Comparison of ENCODE assay signal across 29 mouse cellular contexts in the genomic region with DNA sequence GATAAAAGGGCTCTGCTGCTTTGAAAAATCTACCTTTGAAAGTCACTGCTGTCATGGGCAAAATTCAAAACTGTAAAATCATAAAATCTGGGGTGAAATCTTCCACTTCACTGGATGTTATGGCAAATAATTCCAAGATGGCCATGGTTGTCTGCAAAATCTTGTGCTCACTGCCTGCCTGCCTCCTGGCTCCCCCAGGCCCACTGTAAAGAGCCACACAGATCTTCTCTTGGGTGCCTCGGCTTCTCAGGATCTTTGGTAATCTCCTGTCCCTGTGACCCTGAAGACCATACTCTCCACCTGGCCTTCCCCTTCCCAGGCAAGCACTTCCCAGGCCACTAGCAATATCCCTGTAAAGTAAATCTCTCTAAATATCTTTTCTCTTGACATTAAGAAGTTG.
"Had no signal": no experiment of that assay in that cellular context is flagged by ENCODE, and none has a peak within 500 bp of the region (broad histone marks: within the 10 kb centered on the region; RNA-seq: fewer than 3 reads in every experiment).

No protein-coding gene starts in this region.

- H3K36me3 ChIP-seq: heart, embryonic 12.5 days; heart, embryonic 13.5 days; heart, embryonic 15.5 days; hindbrain, embryonic 10.5 days; hindbrain, embryonic 12.5 days; hindbrain, embryonic 13.5 days; hindbrain, embryonic 15.5 days; intestine, embryonic 15.5 days; kidney, embryonic 15.5 days had no signal

- H3K27ac ChIP-seq: heart, embryonic 13.5 days; heart, embryonic 15.5 days; hindbrain, embryonic 10.5 days; hindbrain, embryonic 12.5 days; hindbrain, embryonic 13.5 days; hindbrain, embryonic 14.5 days; hindbrain, embryonic 15.5 days; hindbrain, postnatal 0 days; intestine, embryonic 15.5 days; kidney, embryonic 15.5 days; kidney, postnatal 0 days; layer of hippocampus, adult 2 months; left cerebral cortex, adult 2 months had no signal

- H3K27me3 ChIP-seq: heart, embryonic 12.5 days; heart, embryonic 13.5 days; heart, embryonic 15.5 days; hindbrain, embryonic 12.5 days; hindbrain, embryonic 13.5 days; hindbrain, embryonic 15.5 days; intestine, embryonic 15.5 days; kidney, embryonic 15.5 days had no signal

- H3K4me3 ChIP-seq: heart, embryonic 12.5 days; heart, embryonic 13.5 days; heart, embryonic 15.5 days; hindbrain, embryonic 10.5 days; hindbrain, embryonic 12.5 days; hindbrain, embryonic 13.5 days; hindbrain, embryonic 15.5 days; intestine, embryonic 15.5 days; kidney, embryonic 15.5 days; layer of hippocampus, adult 2 months; left cerebral cortex, adult 2 months had no signal

- H3K9me3 ChIP-seq: heart, embryonic 12.5 days; heart, embryonic 13.5 days; heart, embryonic 15.5 days; hindbrain, embryonic 10.5 days; hindbrain, embryonic 12.5 days; hindbrain, embryonic 13.5 days; hindbrain, embryonic 15.5 days; intestine, embryonic 15.5 days; kidney, embryonic 15.5 days had no signal

- DNase-seq: heart, postnatal 10 days; heart, postnatal 36 days; heart, postnatal 4 days; kidney, adult 11 months; kidney, adult 18-20 months; kidney, adult 2 months; kidney, adult 8-10 months; kidney, adult 9 months; kidney, postnatal 10 days; kidney, postnatal 14 days; kidney, postnatal 25 days; kidney, postnatal 36 days; kidney, postnatal 4 days; layer of hippocampus, adult 9-11 months; layer of hippocampus, postnatal 36 days had no signal

- H3K4me1 ChIP-seq: heart, embryonic 12.5 days; heart, embryonic 13.5 days; heart, embryonic 15.5 days; hindbrain, embryonic 10.5 days; hindbrain, embryonic 12.5 days; hindbrain, embryonic 15.5 days; intestine, embryonic 15.5 days; kidney, embryonic 15.5 days had no signal
